ENCODE assay signal across 8 mouse cellular contexts in the genomic region with DNA sequence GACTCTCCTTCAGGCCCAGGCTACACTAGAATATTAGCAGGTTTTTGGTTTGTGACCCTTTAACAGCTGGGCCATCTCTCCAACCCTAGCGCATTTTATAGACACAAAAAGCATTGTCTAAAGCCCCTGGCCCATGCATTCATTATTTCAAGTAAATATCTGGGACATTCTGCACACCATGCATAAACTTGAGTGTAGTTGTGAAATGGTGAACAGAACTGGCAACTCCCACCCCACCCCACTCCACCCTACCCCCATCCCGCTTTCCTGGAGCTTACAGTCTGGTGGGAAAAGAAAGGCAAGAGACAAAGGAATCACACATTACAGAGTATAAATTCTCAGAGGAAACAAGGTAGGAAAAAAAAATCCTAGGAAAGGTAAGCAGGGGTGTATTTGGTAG. TPM values are rescaled to one million over a fixed set of nuclear protein-coding genes. Genes with fewer than 3 reads are reported as not detected.
DNase-seq lines count a peak whose midpoint lies in the region; ATAC-seq and TF ChIP-seq lines count a peak whose summit lies in the region.

A gene (minus strand): TSS at position 162 of the 400 bp plus-strand sequence.

- no peak for TF ChIP-seq CTCF in spleen, adult 2 months (IDR thresholded peaks at IDR 0.05; ENCODE audit: extremely low read depth, insufficient read depth, insufficient read length, insufficient replicate concordance)
- no peak for TF ChIP-seq CTCF in heart, postnatal 0 days (IDR thresholded peaks at IDR 0.05; ENCODE audit: low read depth)

- 84% methylated on average over 2 of the region's 2 CpGs for WGBS in spleen, adult 2 months
- 97% methylated on average over 2 of the region's 2 CpGs for WGBS in heart, postnatal 0 days
- 82% methylated on average over 2 of the region's 2 CpGs for WGBS in limb, embryonic 10.5 days
- 83% methylated on average over 2 of the region's 2 CpGs for WGBS in neural tube, embryonic 15.5 days

- H3K4me1 ChIP-seq in spleen, adult 2 months (ENCODE audit: control insufficient read depth, insufficient read depth, insufficient read length): peaks cover 27% of the 10 kb centered on the region; the same call in 1 of the 2 replicates
- H3K4me1 ChIP-seq in heart, postnatal 0 days (ENCODE audit: control insufficient read depth, insufficient read depth): peaks cover 25% of the 10 kb centered on the region
- H3K4me1 ChIP-seq in limb, embryonic 10.5 days: peaks cover 64% of the 10 kb centered on the region
- peaks cover 37% of the 10 kb centered on the region for H3K4me1 ChIP-seq in neural tube, embryonic 15.5 days

- H3K27me3 ChIP-seq in spleen, adult 2 months (ENCODE audit: control insufficient read depth, insufficient read depth, low read length): no peaks in the 10 kb centered on the region
- no peaks in the 10 kb centered on the region for H3K27me3 ChIP-seq in heart, postnatal 0 days (ENCODE audit: control insufficient read depth, insufficient read depth, low read length)
- no peaks in the 10 kb centered on the region for H3K27me3 ChIP-seq in limb, embryonic 10.5 days (ENCODE audit: low read depth, poor library complexity, severe bottlenecking)
- H3K27me3 ChIP-seq in neural tube, embryonic 15.5 days (replicated peaks): no peaks in the 10 kb centered on the region

- no peak for TF ChIP-seq EP300 in heart, postnatal 0 days (IDR thresholded peaks at IDR 0.05; ENCODE audit: low read depth)

- peak within 1 kb of the TSS; percentile 83 for H3K27ac ChIP-seq in spleen, adult 2 months (ENCODE audit: insufficient read depth, low read length)
- peak within 1 kb of the TSS; percentile 83 for H3K27ac ChIP-seq in heart, postnatal 0 days (ENCODE audit: low read depth)
- peak within 1 kb of the TSS; percentile 99 for H3K27ac ChIP-seq in limb, embryonic 10.5 days
- H3K27ac ChIP-seq in neural tube, embryonic 15.5 days (replicated peaks): peak within 1 kb of the TSS; percentile 87

- H3K9ac ChIP-seq in heart, postnatal 0 days (replicated peaks; ENCODE audit: low read depth, low read length): peak within 1 kb of the TSS; percentile 98
- peak within 1 kb of the TSS; percentile 94 for H3K9ac ChIP-seq in neural tube, embryonic 15.5 days (replicated peaks)

- peak within 1 kb of the TSS; percentile 90 for H3K4me2 ChIP-seq in heart, postnatal 0 days (ENCODE audit: low read depth, low read length)
- H3K4me2 ChIP-seq in neural tube, embryonic 15.5 days: peak within 1 kb of the TSS; percentile 91

- no peaks in the 10 kb centered on the region for H3K9me3 ChIP-seq in heart, postnatal 0 days (replicated peaks; ENCODE audit: control insufficient read depth, low read length)
- H3K9me3 ChIP-seq in limb, embryonic 10.5 days (replicated peaks): no peaks in the 10 kb centered on the region
- no peaks in the 10 kb centered on the region for H3K9me3 ChIP-seq in neural tube, embryonic 15.5 days (replicated peaks)

- H3K36me3 ChIP-seq in spleen, adult 2 months (ENCODE audit: control insufficient read depth, insufficient read depth, low read length): no peaks in the 10 kb centered on the region
- H3K36me3 ChIP-seq in heart, postnatal 0 days (replicated peaks; ENCODE audit: control insufficient read depth, insufficient read depth, low read length): no peaks in the 10 kb centered on the region
- H3K36me3 ChIP-seq in limb, embryonic 10.5 days: peaks cover 25% of the 10 kb centered on the region
- no peaks in the 10 kb centered on the region for H3K36me3 ChIP-seq in neural tube, embryonic 15.5 days

- ATAC-seq in erythroblast, adult 5-6 weeks (replicated peaks; ENCODE audit: low FRiP score, poor library complexity, severe bottlenecking): no peak
- ATAC-seq in heart, postnatal 0 days (ENCODE audit: insufficient read depth, low read depth): no peak
- no peak for ATAC-seq in neural tube, embryonic 15.5 days (ENCODE audit: low FRiP score)

- no peak for TF ChIP-seq POLR2A in spleen, adult 2 months (IDR thresholded peaks at IDR 0.05; ENCODE audit: low read depth, low read length)

- H3K4me3 ChIP-seq in spleen, adult 2 months (ENCODE audit: extremely low read depth, insufficient read depth, insufficient read length): peak within 1 kb of the TSS; percentile 80
- peak within 1 kb of the TSS; percentile 97 for H3K4me3 ChIP-seq in heart, postnatal 0 days (ENCODE audit: low read depth, low read length)
- peak within 1 kb of the TSS; percentile 100 for H3K4me3 ChIP-seq in limb, embryonic 10.5 days
- H3K4me3 ChIP-seq in neural tube, embryonic 15.5 days (replicated peaks): peak within 1 kb of the TSS; percentile 96

- DNase-seq in spleen, adult 2 months (ENCODE audit: low read depth in 1 of 2, low spot score in 2 of 2): no peak
- no peak for DNase-seq in spleen, postnatal 4 days (ENCODE audit: low spot score in 2 of 2)
- DNase-seq in heart, postnatal 0 days (ENCODE audit: low spot score): no peak
- DNase-seq in limb, embryonic 10.5 days (ENCODE audit: low spot score): no peak
- no peak for DNase-seq in urinary bladder, postnatal 14 days (ENCODE audit: low spot score)
- no peak for DNase-seq in natural killer cell, adult 2 months (ENCODE audit: low spot score in 2 of 2)

RNA-seq across cellular contexts. Expression of the gene that starts here (rescaled TPM):
- 125 and 150 TPM in 2 replicates for polyA plus RNA-seq in spleen, adult 2 months (2012; rRNA removed)
- 54.5 and 67.6 TPM in 2 replicates for total RNA-seq in erythroblast, adult 5-6 weeks (2015; ENCODE audit: low replicate concordance)
- total RNA-seq in erythroblast, adult 5-6 weeks (2017; ENCODE audit: low replicate concordance): 88.9 and 102 TPM in 2 replicates
- total RNA-seq in heart, postnatal 0 days (2014; rRNA removed; ENCODE audit: low replicate concordance): 45.0 and 93.1 TPM in 2 replicates
- 61.7 and 62.0 TPM in 2 replicates for polyA plus RNA-seq in heart, postnatal 0 days (2015; fragmentation: Nextera tagmentation; extraction: Ambion mirVana)
- polyA plus RNA-seq in limb, embryonic 10.5 days (2016; fragmentation: Nextera tagmentation; extraction: Ambion mirVana): 642 and 645 TPM in 2 replicates
- polyA plus RNA-seq in neural tube, embryonic 15.5 days (2015; fragmentation: Nextera tagmentation; extraction: Ambion mirVana): 244 and 272 TPM in 2 replicates
